Mouse (Mus musculus): ENCODE measurements around the gene Lmbr1l. TPM values are rescaled to one million over a fixed set of nuclear protein-coding genes. Genes with fewer than 3 reads are reported as not detected.
A peak's percentile ranks its signal among the peaks of the same experiment; 100 is the strongest.

Gene Lmbr1l
- polyA plus RNA-seq, 1 experiment, result 43.4 TPM

DNA sequence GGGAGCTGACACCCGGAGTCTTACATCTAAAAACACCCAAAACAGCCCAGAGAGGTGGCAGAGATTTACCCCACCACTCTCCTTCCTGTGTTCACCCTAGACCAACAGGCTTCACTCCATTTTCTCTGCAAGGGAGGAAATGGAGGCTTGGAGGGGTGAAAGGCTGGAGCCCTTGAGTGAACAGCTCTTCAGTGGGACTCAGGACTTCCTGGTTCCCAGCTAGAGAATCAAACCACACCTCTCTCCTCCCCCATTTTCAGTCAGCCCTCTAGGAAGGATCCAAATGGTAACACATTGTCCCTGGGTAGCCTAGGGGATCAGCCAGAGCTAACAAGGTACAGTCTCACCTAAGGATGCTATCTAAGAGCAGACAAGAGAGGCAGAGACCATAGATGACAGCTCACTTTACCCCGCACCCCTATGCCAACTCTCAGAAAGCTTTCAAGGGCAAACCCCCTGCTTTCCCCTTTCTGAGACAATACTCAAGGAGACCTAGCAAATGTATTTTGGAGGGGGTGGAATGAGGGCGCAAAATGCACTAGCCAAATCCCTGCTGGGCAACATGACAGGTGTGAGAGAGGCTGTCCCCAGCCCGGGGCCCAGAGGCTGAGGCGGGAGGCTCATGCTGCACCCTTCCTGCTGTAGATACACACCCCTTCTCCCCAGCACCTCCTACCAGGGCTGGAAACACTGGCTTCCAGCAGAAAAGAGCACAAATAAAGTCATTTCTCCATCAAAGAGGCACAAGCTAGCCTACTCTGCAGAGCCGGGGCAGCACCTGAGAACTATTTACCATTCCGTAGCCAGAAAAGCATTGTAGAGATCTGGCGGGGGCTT is 48.5 kb downstream of the Lmbr1l start:
- DNase-seq (ENCODE audit: low spot score), result peak; percentile 20

GRCm38 (mm10) chr15:98868346-98869063 is 49.5 kb downstream of the Lmbr1l start:
- DNase-seq (ENCODE audit: low spot score), result peak; percentile 19

DNA sequence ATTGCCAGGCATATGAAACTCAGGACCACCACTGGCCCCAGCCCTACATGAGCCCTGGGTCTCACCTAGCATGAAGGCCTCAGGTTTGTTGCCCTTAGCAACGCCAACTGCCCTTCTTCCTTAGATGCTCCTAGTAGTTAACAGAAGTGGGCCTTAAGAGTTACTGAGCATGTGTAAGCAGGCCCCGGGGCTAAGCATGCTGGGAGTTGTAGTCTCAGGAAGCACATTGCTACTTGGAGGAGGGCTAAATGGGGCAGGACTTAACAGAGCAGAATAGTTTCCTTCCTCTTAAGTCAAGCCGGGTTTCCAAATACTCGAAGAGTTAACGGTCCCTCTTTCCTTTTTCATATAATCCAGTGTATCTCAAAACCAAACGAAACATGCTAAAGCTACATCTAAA is 50.7 kb downstream of the Lmbr1l start:
- DNase-seq (ENCODE audit: low spot score), result peak; percentile 23

GRCm38 (mm10) chr15:98866501-98866900 is 51.5 kb downstream of the Lmbr1l start:
- DNase-seq (ENCODE audit: low spot score), result no peak

- DNase-seq (ENCODE audit: low spot score), result peak; percentile 21
These were observed 52.3 kb downstream of the Lmbr1l start for GRCm38 (mm10) chr15:98865771-98866170.

- no peak for DNase-seq (ENCODE audit: low spot score)
These were observed 53.1 kb downstream of the Lmbr1l start for GRCm38 (mm10) chr15:98864951-98865350.

- DNase-seq (ENCODE audit: low spot score), result no peak
These were observed 54.5 kb downstream of the Lmbr1l start for GRCm38 (mm10) chr15:98863451-98863958.

GRCm38 (mm10) chr15:98861701-98862410 is 56.2 kb downstream of the Lmbr1l start:
- DNase-seq (ENCODE audit: low spot score), result peak; percentile 19

DNA sequence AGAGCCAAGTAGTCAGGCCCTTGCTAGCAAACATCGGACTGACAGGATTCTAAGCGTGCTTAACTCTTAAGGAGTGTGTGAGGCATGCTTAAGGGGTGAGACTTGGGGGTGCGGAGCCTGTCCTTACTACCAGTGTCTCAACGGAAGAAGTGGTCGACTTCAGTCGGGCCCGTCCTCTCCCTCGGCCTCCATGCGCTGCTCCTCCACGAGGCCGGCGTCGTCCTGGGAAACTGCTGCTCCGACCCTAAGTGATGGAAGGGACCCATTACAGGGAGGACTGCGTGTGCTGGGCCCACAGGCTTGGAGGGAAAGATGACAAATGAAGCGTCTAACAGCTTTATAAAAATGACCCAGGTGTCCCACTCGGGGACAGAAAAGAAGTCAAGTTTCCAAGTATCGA is 57.1 kb downstream of the Lmbr1l start:
- no peak for DNase-seq (ENCODE audit: low spot score)

DNA sequence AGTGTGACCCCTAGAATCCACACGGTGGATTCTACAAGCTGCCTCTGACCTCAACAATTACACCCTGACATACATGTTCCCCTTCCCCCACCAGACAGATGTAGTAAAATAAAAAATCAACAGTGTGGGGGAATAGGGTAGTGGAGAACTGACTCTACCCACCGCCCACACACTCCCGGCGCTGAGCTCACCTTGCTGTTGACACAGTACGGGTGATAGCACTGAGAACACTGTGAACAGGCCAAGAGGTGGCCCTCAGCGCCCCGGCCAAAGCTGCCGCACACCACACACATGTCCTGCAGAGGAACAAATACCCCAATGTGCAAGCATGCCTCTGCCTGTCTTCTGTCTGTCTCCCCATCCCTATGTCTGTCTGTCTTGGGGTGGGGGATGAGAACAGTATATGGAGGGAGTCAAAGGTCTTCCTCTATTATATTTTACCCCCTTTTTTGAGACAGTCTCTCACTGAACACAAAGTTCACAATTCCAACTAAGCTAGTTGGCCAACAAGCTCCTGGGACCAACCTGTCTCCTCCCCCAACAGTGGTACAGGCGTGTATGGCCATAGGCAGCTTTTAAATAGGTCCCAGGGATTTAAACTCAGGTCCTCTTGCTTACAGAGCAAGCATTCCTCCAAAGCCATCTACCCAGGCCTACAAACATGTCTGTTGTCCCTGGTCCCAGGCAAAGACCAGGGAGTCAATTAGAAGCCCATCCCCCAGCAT is 58.5 kb downstream of the Lmbr1l start:
- peak; percentile 18 for DNase-seq (ENCODE audit: low spot score)

DNA sequence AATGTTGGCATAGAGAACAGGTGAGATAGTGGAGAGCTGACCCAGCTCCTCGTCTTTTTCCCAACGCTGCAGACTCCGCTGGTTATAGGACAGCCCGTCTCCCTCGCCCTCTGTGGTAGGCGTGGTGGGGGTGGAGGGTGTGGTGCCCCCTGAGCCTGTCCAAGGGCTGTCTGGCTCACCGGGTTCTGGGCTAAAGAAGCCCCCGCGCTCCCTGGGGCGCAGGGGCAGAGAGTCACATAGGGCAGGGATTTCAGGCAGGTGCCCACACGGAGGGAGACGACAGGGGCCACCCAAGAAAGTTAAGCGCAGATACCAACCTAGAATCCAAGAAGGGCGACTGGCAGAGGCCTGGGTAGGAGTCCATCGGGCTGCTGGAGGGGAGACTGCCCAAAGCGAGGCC is 63.8 kb downstream of the Lmbr1l start:
- DNase-seq (ENCODE audit: low spot score), result no peak

Other genes starting within 250 kb of the Lmbr1l start
- gene Rnd1, start 240.8 kb downstream of the Lmbr1l start, polyA plus RNA-seq (2012; rRNA removed), result 2.1 and 3.0 TPM in 2 replicates
- gene Ccdc65, start 210.0 kb downstream of the Lmbr1l start, polyA plus RNA-seq (2012; rRNA removed), result 3.1 and 4.5 TPM in 2 replicates
- 11.7 and 15.9 TPM in 2 replicates for gene Fkbp11, start 190.0 kb downstream of the Lmbr1l start, polyA plus RNA-seq (2012; rRNA removed)
- gene Arf3, start 155.0 kb downstream of the Lmbr1l start, polyA plus RNA-seq (2012; rRNA removed), result 74.0 and 79.1 TPM in 2 replicates
- 4.0 and 6.8 TPM in 2 replicates for gene Wnt10b, start 140.1 kb downstream of the Lmbr1l start, polyA plus RNA-seq (2012; rRNA removed)
- gene Wnt1, start 128.4 kb downstream of the Lmbr1l start, polyA plus RNA-seq (2012; rRNA removed), result 0.04 and 0.09 TPM in 2 replicates
- 0.04 and 0.08 TPM in 2 replicates for gene Ddn, start 108.7 kb downstream of the Lmbr1l start, polyA plus RNA-seq (2012; rRNA removed)
- gene Prkag1, start 86.7 kb downstream of the Lmbr1l start, polyA plus RNA-seq (2012; rRNA removed), result 83.1 and 89.5 TPM in 2 replicates
- gene Kmt2d, start 47.0 kb downstream of the Lmbr1l start, polyA plus RNA-seq (2012; rRNA removed), result 25.7 and 39.0 TPM in 2 replicates
- 10.2 and 12.4 TPM in 2 replicates for gene Rhebl1, start 23.7 kb downstream of the Lmbr1l start, polyA plus RNA-seq (2012; rRNA removed)
- gene Dhh, start 19.7 kb downstream of the Lmbr1l start, polyA plus RNA-seq (2012; rRNA removed), result 1.7 and 1.9 TPM in 2 replicates
- gene Tuba1b, start 16.3 kb upstream of the Lmbr1l start, polyA plus RNA-seq (2012; rRNA removed), result 677 and 758 TPM in 2 replicates
- 0.30 and 0.38 TPM in 2 replicates for gene Gm49450, start 35.3 kb upstream of the Lmbr1l start, polyA plus RNA-seq (2012; rRNA removed)
- gene Tuba1a, start 35.5 kb upstream of the Lmbr1l start, polyA plus RNA-seq (2012; rRNA removed), result 279 and 332 TPM in 2 replicates
- 94.8 and 129 TPM in 2 replicates for gene Tuba1c, start 111.7 kb upstream of the Lmbr1l start, polyA plus RNA-seq (2012; rRNA removed)
- gene Prph, start 136.9 kb upstream of the Lmbr1l start, polyA plus RNA-seq (2012; rRNA removed), result 6.4 and 7.1 TPM in 2 replicates
- 0.78 and 1.5 TPM in 2 replicates for gene Troap, start 156.3 kb upstream of the Lmbr1l start, polyA plus RNA-seq (2012; rRNA removed)
- gene C1ql4, start 169.6 kb upstream of the Lmbr1l start, polyA plus RNA-seq (2012; rRNA removed), result not detected in 2 replicates
- 0.10 TPM in 1 of 2 replicates, not detected in the other for gene Dnajc22, start 174.9 kb upstream of the Lmbr1l start, polyA plus RNA-seq (2012; rRNA removed)
- 14.2 and 14.3 TPM in 2 replicates for gene Spats2, start 207.7 kb upstream of the Lmbr1l start, polyA plus RNA-seq (2012; rRNA removed)